In genomic region chr13:35501351-35502146, GRCm38 (mm10) we compare ENCODE assay signal across 10 mouse cellular contexts.
DNase-seq lines count a peak whose midpoint lies in the region; ATAC-seq and TF ChIP-seq lines count a peak whose summit lies in the region.
"Had no signal": no experiment of that assay in that cellular context is flagged by ENCODE, and none has a peak within 500 bp of the region (broad histone marks: within the 10 kb centered on the region; RNA-seq: fewer than 3 reads in every experiment).

No protein-coding gene starts in this region.

- 35% methylated on average over 11 of the region's 11 CpGs for WGBS in forebrain, postnatal 0 days

- intact Hi-C loops in gastrocnemius, postnatal 14 days (cut with DNase I; ENCODE audit: low total_unique reads): no loop called here
- intact Hi-C loops in left cerebral cortex, adult 2 months (cut with DNase I): loop anchor here (1.0 to 5.0 kb wide), 5 partner anchors 166 to 369 kb away; no protein-coding TSS in a partner anchor

- H3K4me3 ChIP-seq in forebrain, postnatal 0 days (ENCODE audit: low read depth, low read length): no peak overlapping the region
- H3K4me3 ChIP-seq in left cerebral cortex, adult 2 months: no peak overlapping the region
- H3K4me3 ChIP-seq: erythroblast, embryonic 14.5 days; megakaryocyte, embryonic 14.5 days had no signal

- peaks cover 6% of the 10 kb centered on the region for H3K4me1 ChIP-seq in forebrain, postnatal 0 days (ENCODE audit: insufficient read depth)
- H3K4me1 ChIP-seq: megakaryocyte, embryonic 14.5 days had no signal

- H3K27me3 ChIP-seq in forebrain, postnatal 0 days (ENCODE audit: insufficient read depth, low read length): no peaks in the 10 kb centered on the region

- peak; percentile 39 for DNase-seq in gastrocnemius, postnatal 14 days
- no peak for DNase-seq in gastrocnemius, adult 8-10 months (ENCODE audit: low spot score in 2 of 2)
- DNase-seq in cerebellum, adult 11 months: peak; percentile 73
- peak; percentile 53 for DNase-seq in forebrain, postnatal 0 days
- peak; percentile 29 to 58 for DNase-seq in left cerebral cortex, adult 2 months (ENCODE audit: extremely low spot score in 1 of 2, low spot score in 2 of 2)
- DNase-seq in right cerebral cortex, adult 2 months (ENCODE audit: low spot score in 2 of 2): peak; percentile 58 to 68
- no peak for DNase-seq in urinary bladder, adult 2 months (ENCODE audit: low spot score)
- no peak for DNase-seq in ovary, postnatal 36 days (ENCODE audit: low spot score)

- no peaks in the 10 kb centered on the region for H3K36me3 ChIP-seq in forebrain, postnatal 0 days (ENCODE audit: insufficient read depth)

- TF ChIP-seq CTCF in forebrain, postnatal 0 days (IDR thresholded peaks at IDR 0.05; ENCODE audit: low read depth): no peak
- no peak for TF ChIP-seq CTCF in left cerebral cortex, adult 2 months (IDR thresholded peaks at IDR 0.05)

- ATAC-seq in forebrain, postnatal 0 days: peak; percentile 73

- H3K4me2 ChIP-seq in forebrain, postnatal 0 days (ENCODE audit: low read depth): no peak overlapping the region

- no peaks in the 10 kb centered on the region for H3K9me3 ChIP-seq in forebrain, postnatal 0 days (ENCODE audit: low read length)

- no peak overlapping the region for H3K27ac ChIP-seq in forebrain, postnatal 0 days (ENCODE audit: low read depth, low read length)
- H3K27ac ChIP-seq in left cerebral cortex, adult 2 months: peak overlapping the region; percentile 50

- H3K9ac ChIP-seq in forebrain, postnatal 0 days: no peak overlapping the region

Comparison
In these comparisons a context has a peak if more than half of its experiments do, and no peak if none do; other contexts are left out.
1. DNase-seq: peak in gastrocnemius, postnatal 14 days (single experiment), cerebellum, adult 11 months (single experiment), forebrain, postnatal 0 days (single experiment), left cerebral cortex, adult 2 months (2 of 2) and right cerebral cortex, adult 2 months (2 of 2); none in gastrocnemius, adult 8-10 months (0 of 2), urinary bladder, adult 2 months (single experiment) and ovary, postnatal 36 days (single experiment).